Mouse (Mus musculus): ENCODE results near the gene Gm29554. TPM values are rescaled to one million over a fixed set of nuclear protein-coding genes. Genes with fewer than 3 reads are reported as not detected.
"Not testable (repeated sequence)": the region's sequence is repeated elsewhere in the genome, so short reads cannot be mapped to it uniquely, and the experiment has no call there.

Gene Gm29554
- polyA plus RNA-seq (2014; fragmentation: Nextera tagmentation; extraction: Ambion mirVana), result not detected in 2 replicates

GRCm38 (mm10) chrY:12273632-12274031, at the start of gene Gm29554:
TSS of gene Gm29554 (plus strand) at chrY:12273932.
- not testable (repeated sequence) for H3K27me3 ChIP-seq (ENCODE audit: control insufficient read depth, insufficient read depth, low read length); DNase-seq (ENCODE audit: low spot score); ATAC-seq (ENCODE audit: insufficient number of reproducible peaks, low FRiP score, low TSS enrichment, low read depth); H3K4me3 ChIP-seq (ENCODE audit: low read depth, low read length); H3K9me3 ChIP-seq (ENCODE audit: control insufficient read depth, low read length); H3K4me2 ChIP-seq (ENCODE audit: low read depth, severe bottlenecking); H3K36me3 ChIP-seq (ENCODE audit: control insufficient read depth, insufficient read depth, low read length); H3K4me1 ChIP-seq (ENCODE audit: control insufficient read depth, insufficient read depth, low read length); H3K9ac ChIP-seq (ENCODE audit: low read length); H3K27ac ChIP-seq (replicated peaks; ENCODE audit: low read depth, low read length)
- WGBS, result no CpG with 5 or more reads among the region's 6 CpGs

Other genes starting within 250 kb of the Gm29554 start
- gene Gm20812, start 108.0 kb downstream of the Gm29554 start, polyA plus RNA-seq (2014; fragmentation: Nextera tagmentation; extraction: Ambion mirVana), result not detected in 2 replicates